Mouse (Mus musculus) C2C12 (cell line): ENCODE data around the gene Tap1.

Experiments
- CTCF ChIP-seq: IDR thresholded peaks from one replicate; pipeline ENCODE4 v1.5.1; 2011; ENCODE audit not compliant: control insufficient read depth, insufficient read depth, insufficient read length
- MAX ChIP-seq: IDR thresholded peaks from one replicate; pipeline ENCODE4 v1.6.1; 2011; ENCODE audit warnings: mild to moderate bottlenecking, control low read depth
- MYOD1 ChIP-seq: IDR thresholded peaks from one replicate; pipeline ENCODE4 v1.6.1; 2011; ENCODE audit warnings: low read depth; ENCODE audit not compliant: control insufficient read depth, insufficient read length
- USF1 ChIP-seq: IDR thresholded peaks from one replicate; pipeline ENCODE4 v1.6.1; 2011; ENCODE audit warnings: low read depth, mild to moderate bottlenecking, control low read depth, moderate library complexity

DNA sequence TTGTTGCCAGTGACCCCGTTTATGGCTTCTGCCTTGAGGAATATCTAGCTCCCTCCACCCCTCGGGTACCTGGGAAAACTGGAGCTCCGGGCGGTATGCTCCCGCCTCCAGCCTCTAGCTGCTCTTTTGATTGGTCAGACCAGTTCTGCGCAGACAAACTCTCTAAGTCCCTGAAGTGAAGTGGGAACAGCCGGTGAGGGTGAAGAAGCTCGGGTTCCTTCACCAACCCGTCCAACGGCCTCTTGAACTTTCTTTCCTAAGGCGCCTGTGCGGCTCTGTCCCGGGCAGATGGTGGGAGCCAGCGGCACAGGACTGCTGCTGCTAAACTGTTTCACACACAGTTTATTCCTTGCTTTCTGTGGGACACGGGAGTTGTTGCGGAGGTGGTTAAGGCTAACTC, 47.9 kb upstream of the Tap1 start:
- TF ChIP-seq CTCF (no peak), USF1 (no peak), MAX (no peak), MYOD1 (no peak)
